Mouse (Mus musculus): ENCODE results near the gene Tbx19. TPM values are rescaled to one million over a fixed set of nuclear protein-coding genes. Genes with fewer than 3 reads are reported as not detected.

The Tbx19 gene
- polyA plus RNA-seq (2015; fragmentation: Nextera tagmentation; extraction: Ambion mirVana): not detected in 2 replicates

GRCm38 (mm10) chr1:165160723-165161405 lies at the start of gene Tbx19:
Tbx19 (minus strand) TSS chr1:165160773.
- Histone ChIP-seq H3K9me3 (ENCODE audit: low read length) (0 out of 2 replicates have a peak, but pooled peaks cover 5% of the 10 kb centered on the region), H3K27me3 (ENCODE audit: insufficient read depth, low read length) (no peaks in the 10 kb centered on the region), H3K36me3 (ENCODE audit: insufficient read depth, low read length) (no peaks in the 10 kb centered on the region), H3K4me2 (replicated peaks; ENCODE audit: low read depth, low read length) (no peak within 1 kb of the TSS), H3K4me1 (ENCODE audit: insufficient read depth, low read length) (no peaks in the 10 kb centered on the region), H3K4me3 (ENCODE audit: low read length) (no peak within 1 kb of the TSS), H3K27ac (ENCODE audit: low read length) (no peak within 1 kb of the TSS), H3K9ac (replicated peaks; ENCODE audit: low read length) (no peak within 1 kb of the TSS)
- WGBS: 89% methylated on average over 8 of the region's 8 CpGs
- ATAC-seq (ENCODE audit: low FRiP score, low TSS enrichment): no peak

- ATAC-seq (ENCODE audit: low FRiP score, low TSS enrichment): 0 out of 2 replicates have a peak, but pooled peaks have one; percentile 35
- no peaks in the 10 kb centered on the region for H3K9me3 ChIP-seq (ENCODE audit: low read length)
- H3K27ac ChIP-seq (ENCODE audit: low read length): peak overlapping the region; percentile 41; the same call in 1 of the 2 replicates
- WGBS: 3% methylated on average over 2 of the region's 2 CpGs
- no peak overlapping the region for H3K4me2 ChIP-seq (replicated peaks; ENCODE audit: low read depth, low read length)
- no peak overlapping the region for H3K4me3 ChIP-seq (ENCODE audit: low read length)
- H3K9ac ChIP-seq (replicated peaks; ENCODE audit: low read length): no peak overlapping the region
- H3K36me3 ChIP-seq (ENCODE audit: insufficient read depth, low read length): no peaks in the 10 kb centered on the region
- H3K27me3 ChIP-seq (ENCODE audit: insufficient read depth, low read length): no peaks in the 10 kb centered on the region
- H3K4me1 ChIP-seq (ENCODE audit: insufficient read depth, low read length): peaks cover 7% of the 10 kb centered on the region
These were observed 45.0 kb upstream of the Tbx19 start for GRCm38 (mm10) chr1:165205591-165205990.

- Histone ChIP-seq H3K4me2 (replicated peaks; ENCODE audit: low read depth, low read length) (no peak overlapping the region), H3K27ac (ENCODE audit: low read length) (no peak overlapping the region), H3K27me3 (ENCODE audit: insufficient read depth, low read length) (no peaks in the 10 kb centered on the region), H3K4me3 (ENCODE audit: low read length) (no peak overlapping the region), H3K9me3 (ENCODE audit: low read length) (no peaks in the 10 kb centered on the region), H3K4me1 (ENCODE audit: insufficient read depth, low read length) (peaks cover 7% of the 10 kb centered on the region), H3K9ac (replicated peaks; ENCODE audit: low read length) (no peak overlapping the region), H3K36me3 (ENCODE audit: insufficient read depth, low read length) (no peaks in the 10 kb centered on the region)
- WGBS: 35% methylated on average over 2 of the region's 2 CpGs
- no peak for ATAC-seq (ENCODE audit: low FRiP score, low TSS enrichment)
These were observed 43.0 kb upstream of the Tbx19 start for GRCm38 (mm10) chr1:165203488-165204035.

- H3K9me3 ChIP-seq (ENCODE audit: low read length): no peaks in the 10 kb centered on the region
- no peak overlapping the region for H3K4me3 ChIP-seq (ENCODE audit: low read length)
- no peak for ATAC-seq (ENCODE audit: low FRiP score, low TSS enrichment)
- H3K27me3 ChIP-seq (ENCODE audit: insufficient read depth, low read length): no peaks in the 10 kb centered on the region
- no peak overlapping the region for H3K9ac ChIP-seq (replicated peaks; ENCODE audit: low read length)
- peaks cover 7% of the 10 kb centered on the region for H3K4me1 ChIP-seq (ENCODE audit: insufficient read depth, low read length)
- no peaks in the 10 kb centered on the region for H3K36me3 ChIP-seq (ENCODE audit: insufficient read depth, low read length)
- no peak overlapping the region for H3K27ac ChIP-seq (ENCODE audit: low read length)
- WGBS: 73% methylated on average over 4 of the region's 4 CpGs
- no peak overlapping the region for H3K4me2 ChIP-seq (replicated peaks; ENCODE audit: low read depth, low read length)
These were observed 41.0 kb upstream of the Tbx19 start for GRCm38 (mm10) chr1:165201445-165202012.

- Histone ChIP-seq H3K36me3 (ENCODE audit: insufficient read depth, low read length) (no peaks in the 10 kb centered on the region), H3K27ac (ENCODE audit: low read length) (no peak overlapping the region), H3K4me3 (ENCODE audit: low read length) (no peak overlapping the region), H3K9me3 (ENCODE audit: low read length) (no peaks in the 10 kb centered on the region), H3K9ac (replicated peaks; ENCODE audit: low read length) (no peak overlapping the region), H3K4me2 (replicated peaks; ENCODE audit: low read depth, low read length) (no peak overlapping the region), H3K4me1 (ENCODE audit: insufficient read depth, low read length) (peaks cover 2% of the 10 kb centered on the region), H3K27me3 (ENCODE audit: insufficient read depth, low read length) (no peaks in the 10 kb centered on the region)
- ATAC-seq (ENCODE audit: low FRiP score, low TSS enrichment): no peak
- WGBS: 81% methylated on average over 8 of the region's 8 CpGs
These were observed 40.2 kb upstream of the Tbx19 start for GRCm38 (mm10) chr1:165200748-165201147.

- no peaks in the 10 kb centered on the region for H3K9me3 ChIP-seq (ENCODE audit: low read length)
- H3K27ac ChIP-seq (ENCODE audit: low read length): no peak overlapping the region
- H3K4me3 ChIP-seq (ENCODE audit: low read length): no peak overlapping the region
- H3K4me2 ChIP-seq (replicated peaks; ENCODE audit: low read depth, low read length): no peak overlapping the region
- H3K36me3 ChIP-seq (ENCODE audit: insufficient read depth, low read length): no peaks in the 10 kb centered on the region
- H3K9ac ChIP-seq (replicated peaks; ENCODE audit: low read length): no peak overlapping the region
- H3K4me1 ChIP-seq (ENCODE audit: insufficient read depth, low read length): peaks cover 6% of the 10 kb centered on the region; the same call in 1 of the 2 replicates
- H3K27me3 ChIP-seq (ENCODE audit: insufficient read depth, low read length): no peaks in the 10 kb centered on the region
- ATAC-seq (ENCODE audit: low FRiP score, low TSS enrichment): no peak
- 65% methylated on average over 3 of the region's 3 CpGs for WGBS
These were observed 39.1 kb upstream of the Tbx19 start for GRCm38 (mm10) chr1:165199639-165200038.

DNA sequence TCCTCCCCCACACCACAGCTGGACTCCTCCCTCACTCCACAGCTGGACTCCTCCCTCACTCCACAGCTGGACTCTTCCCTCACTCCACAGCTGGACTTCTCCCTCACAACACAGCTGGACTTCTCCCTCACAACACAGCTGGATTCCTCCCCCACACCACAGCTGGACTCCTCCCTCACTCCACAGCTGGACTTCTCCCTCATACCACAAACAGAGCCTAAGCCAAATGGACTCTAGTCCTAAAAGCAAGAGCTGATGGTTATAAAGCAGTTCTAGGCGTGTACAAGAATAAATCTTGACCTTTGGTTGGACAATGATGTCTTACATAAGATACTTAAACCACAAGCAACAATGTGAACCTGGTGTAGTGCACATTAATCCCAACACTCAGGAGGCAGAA lies 38.4 kb upstream of the Tbx19 start:
- WGBS: 59% methylated on average over 1 of the region's 1 CpGs
- H3K9me3 ChIP-seq (ENCODE audit: low read length): no peaks in the 10 kb centered on the region
- no peak overlapping the region for H3K4me2 ChIP-seq (replicated peaks; ENCODE audit: low read depth, low read length)
- H3K36me3 ChIP-seq (ENCODE audit: insufficient read depth, low read length): no peaks in the 10 kb centered on the region
- no peaks in the 10 kb centered on the region for H3K27me3 ChIP-seq (ENCODE audit: insufficient read depth, low read length)
- H3K9ac ChIP-seq (replicated peaks; ENCODE audit: low read length): no peak overlapping the region
- H3K4me1 ChIP-seq (ENCODE audit: insufficient read depth, low read length): peaks cover 7% of the 10 kb centered on the region; the same call in 1 of the 2 replicates
- ATAC-seq (ENCODE audit: low FRiP score, low TSS enrichment): no peak
- no peak overlapping the region for H3K4me3 ChIP-seq (ENCODE audit: low read length)
- no peak overlapping the region for H3K27ac ChIP-seq (ENCODE audit: low read length)

DNA sequence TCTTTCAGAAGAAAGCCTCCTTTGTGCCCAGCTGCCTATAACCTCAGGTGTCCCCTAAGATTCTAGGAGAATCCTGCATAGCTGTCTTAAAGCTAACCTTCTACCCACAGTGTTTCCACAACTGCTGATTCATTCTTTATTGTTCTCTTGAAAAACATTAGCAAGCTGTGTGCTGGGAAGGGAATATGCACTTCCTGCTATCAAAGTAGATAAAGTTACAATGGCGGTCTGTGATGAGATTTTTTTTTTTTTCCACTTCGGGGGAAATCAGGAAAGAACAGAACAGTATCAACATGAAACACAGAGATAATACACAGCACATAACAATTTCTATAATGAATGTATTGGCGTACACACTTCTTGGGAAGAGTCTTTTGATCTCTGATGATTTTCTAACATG lies 37.3 kb upstream of the Tbx19 start:
- no peak overlapping the region for H3K4me3 ChIP-seq (ENCODE audit: low read length)
- H3K9me3 ChIP-seq (ENCODE audit: low read length): no peaks in the 10 kb centered on the region
- ATAC-seq (ENCODE audit: low FRiP score, low TSS enrichment): no peak
- 49% methylated on average over 3 of the region's 3 CpGs for WGBS
- H3K4me2 ChIP-seq (replicated peaks; ENCODE audit: low read depth, low read length): no peak overlapping the region
- H3K4me1 ChIP-seq (ENCODE audit: insufficient read depth, low read length): peaks cover 10% of the 10 kb centered on the region
- no peak overlapping the region for H3K9ac ChIP-seq (replicated peaks; ENCODE audit: low read length)
- H3K27me3 ChIP-seq (ENCODE audit: insufficient read depth, low read length): no peaks in the 10 kb centered on the region
- H3K27ac ChIP-seq (ENCODE audit: low read length): no peak overlapping the region
- no peaks in the 10 kb centered on the region for H3K36me3 ChIP-seq (ENCODE audit: insufficient read depth, low read length)

- Histone ChIP-seq H3K9me3 (ENCODE audit: low read length) (no peaks in the 10 kb centered on the region), H3K9ac (replicated peaks; ENCODE audit: low read length) (no peak overlapping the region), H3K4me1 (ENCODE audit: insufficient read depth, low read length) (peaks cover 19% of the 10 kb centered on the region), H3K4me3 (ENCODE audit: low read length) (no peak overlapping the region), H3K36me3 (ENCODE audit: insufficient read depth, low read length) (no peaks in the 10 kb centered on the region), H3K27ac (ENCODE audit: low read length) (peak overlapping the region; percentile 90), H3K4me2 (replicated peaks; ENCODE audit: low read depth, low read length) (no peak overlapping the region), H3K27me3 (ENCODE audit: insufficient read depth, low read length) (no peaks in the 10 kb centered on the region)
- no peak for ATAC-seq (ENCODE audit: low FRiP score, low TSS enrichment)
- 76% methylated on average over 3 of the region's 3 CpGs for WGBS
These were observed 34.9 kb upstream of the Tbx19 start for GRCm38 (mm10) chr1:165195396-165195960.

DNA sequence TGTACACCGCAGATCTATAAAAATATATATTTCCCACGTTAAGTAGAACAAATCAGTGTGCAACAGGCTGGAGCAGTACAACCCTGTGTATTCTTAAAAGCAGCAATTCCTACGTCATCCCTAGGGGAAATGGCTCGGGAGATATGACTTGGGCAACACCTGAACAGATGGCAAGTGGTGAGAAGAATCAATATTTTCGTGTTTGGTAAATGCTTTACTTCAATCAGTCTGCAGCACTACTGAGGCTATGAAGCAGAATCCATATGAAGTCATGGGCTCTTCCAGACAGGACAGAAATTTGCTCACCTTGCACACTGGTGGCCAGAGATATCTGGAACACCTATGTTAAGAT lies 34.1 kb upstream of the Tbx19 start:
- Histone ChIP-seq H3K4me3 (ENCODE audit: low read length) (peak overlapping the region; percentile 66), H3K36me3 (ENCODE audit: insufficient read depth, low read length) (no peaks in the 10 kb centered on the region), H3K9ac (replicated peaks; ENCODE audit: low read length) (peak overlapping the region; percentile 79), H3K27me3 (ENCODE audit: insufficient read depth, low read length) (no peaks in the 10 kb centered on the region), H3K27ac (ENCODE audit: low read length) (peak overlapping the region; percentile 90), H3K4me1 (ENCODE audit: insufficient read depth, low read length) (peaks cover 19% of the 10 kb centered on the region), H3K4me2 (replicated peaks; ENCODE audit: low read depth, low read length) (peak overlapping the region; percentile 65), H3K9me3 (ENCODE audit: low read length) (no peaks in the 10 kb centered on the region)
- ATAC-seq (ENCODE audit: low FRiP score, low TSS enrichment): no peak; the same call in 1 of the 2 replicates
- 6% methylated on average over 5 of the region's 5 CpGs for WGBS
